Mouse (Mus musculus) CH12.LX (cell line): Measurements from ENCODE around the gene Ampd3. TPM values are rescaled to one million over a fixed set of nuclear protein-coding genes. Genes with fewer than 3 reads are reported as not detected.

Source experiments
- DNase-seq: peaks from one replicate; pipeline ENCODE4 v3.0.0-alpha.2; 2013; ENCODE audit errors: extremely low read depth
- H3K27ac ChIP-seq: 2 replicates; pipeline ENCODE4 v1.5.1; 2012; ENCODE audit warnings: low read depth, mild to moderate bottlenecking, control low read depth, moderate library complexity; ENCODE audit not compliant: insufficient read depth
- H3K27me3 ChIP-seq: replicated peaks from 2 replicates; pipeline ENCODE3; 2012; ENCODE audit warnings: inconsistent platforms
- H3K36me3 ChIP-seq, 2 experiments: replicated peaks in 1 of 2; 2 replicates each; pipeline versions ENCODE3 to v1.6.1; 2012; ENCODE audit warnings: inconsistent platforms in 1 of 2, low read length in 1 of 2, mild to moderate bottlenecking in 1 of 2, mixed read lengths in 1 of 2, moderate library complexity in 1 of 2; ENCODE audit not compliant: control insufficient read depth in 1 of 2, insufficient read depth in 1 of 2
- H3K4me1 ChIP-seq, 2 experiments: 2 replicates each; pipeline ENCODE4 v1.6.1; 2012; ENCODE audit warnings: inconsistent platforms in 1 of 2, moderate library complexity in 1 of 2; ENCODE audit not compliant: insufficient read depth in 2 of 2, control insufficient read depth in 1 of 2
- H3K4me2 ChIP-seq: 2 replicates; pipeline ENCODE4 v1.6.1; 2012; ENCODE audit warnings: low read depth, mild to moderate bottlenecking, control low read depth; ENCODE audit not compliant: poor library complexity, insufficient read depth, severe bottlenecking
- H3K4me3 ChIP-seq, 3 experiments: fragments of 150-350 bp in 1 of 3; sonication (generic) in 1 of 3; replicated peaks in 1 of 3; 2 replicates each; pipeline versions ENCODE3 to v1.5.1; 2011 to 2012; ENCODE audit warnings: low read depth in 2 of 3, low read length in 2 of 3, mild to moderate bottlenecking in 2 of 3, moderate library complexity in 2 of 3, control low read depth in 1 of 3, improper control_type of control experiment in 1 of 3, inconsistent platforms in 1 of 3, mixed read lengths in 1 of 3; ENCODE audit not compliant: poor library complexity in 1 of 3
- H3K79me2 ChIP-seq: replicated peaks from 2 replicates; pipeline ENCODE4 v1.6.1; 2012; ENCODE audit warnings: mild to moderate bottlenecking, moderate library complexity; ENCODE audit not compliant: control insufficient read depth, poor library complexity, insufficient read depth, severe bottlenecking; ENCODE audit errors: extremely low read depth
- H3K9ac ChIP-seq: 2 replicates; pipeline ENCODE4 v1.6.1; 2012; ENCODE audit warnings: low read depth, mild to moderate bottlenecking, control low read depth, moderate library complexity; ENCODE audit not compliant: insufficient read depth
- H3K9me3 ChIP-seq: replicated peaks from 2 replicates; pipeline ENCODE3; 2012; ENCODE audit warnings: low read length, inconsistent platforms, mixed read lengths
- CHD1 ChIP-seq: IDR thresholded peaks from 2 replicates; pipeline ENCODE4 v1.6.1; 2012; ENCODE audit warnings: low read depth, low read length, improper control_type of control experiment, inconsistent platforms
- CHD2 ChIP-seq: IDR thresholded peaks from 2 replicates; pipeline ENCODE4 v1.6.1; 2011; ENCODE audit warnings: low read length, improper control_type of control experiment
- EP300 ChIP-seq: IDR thresholded peaks from 2 replicates; pipeline ENCODE4 v1.6.1; 2011; ENCODE audit warnings: low read length, improper control_type of control experiment
- ETS1 ChIP-seq: conservative IDR thresholded peaks from 2 replicates; pipeline ENCODE4 v1.6.1; 2012; ENCODE audit warnings: low read depth, mild to moderate bottlenecking, inconsistent platforms, low read length, improper control_type of control experiment, moderate library complexity
- HCFC1 ChIP-seq: IDR thresholded peaks from 2 replicates; pipeline ENCODE4 v1.6.1; 2012; ENCODE audit warnings: low read depth, mild to moderate bottlenecking, inconsistent platforms, low read length, improper control_type of control experiment
- IRF4 ChIP-seq: IDR thresholded peaks from 2 replicates; pipeline ENCODE4 v1.6.1; 2014; ENCODE audit warnings: low read depth, mild to moderate bottlenecking, inconsistent platforms, low read length, improper control_type of control experiment
- JUN ChIP-seq: IDR thresholded peaks from 2 replicates; pipeline ENCODE4 v1.6.1; 2011; ENCODE audit warnings: low read depth, mild to moderate bottlenecking, low read length, improper control_type of control experiment, moderate library complexity; ENCODE audit not compliant: insufficient read depth
- MYC ChIP-seq: IDR thresholded peaks from 2 replicates; pipeline ENCODE4 v1.6.1; 2011; ENCODE audit warnings: low read depth, mild to moderate bottlenecking, improper control_type of control experiment, low read length
- NELFE ChIP-seq: IDR thresholded peaks from 2 replicates; pipeline ENCODE4 v1.6.1; 2011; ENCODE audit warnings: low read depth, low read length, improper control_type of control experiment
- NRF1 ChIP-seq: IDR thresholded peaks from 2 replicates; pipeline ENCODE4 v1.6.1; 2014; ENCODE audit warnings: low read depth, mild to moderate bottlenecking, inconsistent platforms, low read length, improper control_type of control experiment, moderate library complexity
- TCF12 ChIP-seq: IDR thresholded peaks from 2 replicates; pipeline ENCODE4 v1.6.1; 2014; ENCODE audit warnings: low read depth, mild to moderate bottlenecking, inconsistent platforms, low read length, improper control_type of control experiment
- USF2 ChIP-seq: conservative IDR thresholded peaks from 2 replicates; pipeline ENCODE4 v1.6.1; 2011; ENCODE audit warnings: low read depth, low read length, improper control_type of control experiment
- ZC3H11A ChIP-seq: IDR thresholded peaks from 2 replicates; pipeline ENCODE4 v1.6.1; 2012; ENCODE audit warnings: low read depth, mild to moderate bottlenecking, inconsistent platforms, low read length, improper control_type of control experiment
- ZMIZ1 ChIP-seq: IDR thresholded peaks from 2 replicates; pipeline ENCODE4 v1.6.1; 2012; ENCODE audit warnings: low read depth, mild to moderate bottlenecking, inconsistent platforms, low read length, improper control_type of control experiment
- dilution Hi-C: fragments of 300-500 bp; cut with MboI; formaldehyde crosslinking; loops from 2 replicates; pipeline ENCODE4 v1.14.3; 2020; ENCODE audit warnings: low sequenced_read_pairs; ENCODE audit not compliant: extremely low pct_unique_long_range_greater_than_20kb, extremely low pct_ligation_motif_present
- in situ Hi-C: fragments of 300-500 bp; cut with MboI; formaldehyde crosslinking; loops from 3 replicates; pipeline ENCODE4 v1.14.3; 2019; ENCODE audit warnings: low sequenced_read_pairs, low pct_ligation_motif_present, low pct_unique_long_range_greater_than_20kb, mixed read lengths
- polyA plus RNA-seq: library from polyadenylated mRNA; unstranded; fragments of >175 nt; gene quantifications from 2 replicates; pipeline ENCODE4 v1.2.1, GENCODE M21; 2012; ENCODE audit warnings: low read depth; ENCODE audit not compliant: insufficient read length
- total RNA-seq, 2 experiments: library from RNA; depleted of rRNA; stranded (reverse); fragments of 300-350 nt in 1 of 2; fragments of >200 nt in 1 of 2; gene quantifications; 2 replicates each; pipeline ENCODE4 v1.2.3; 2012 to 2014

The Ampd3 gene
- total and polyA plus RNA-seq, 3 experiments: 0.08 to 0.84 (median 0.30) TPM

DNA sequence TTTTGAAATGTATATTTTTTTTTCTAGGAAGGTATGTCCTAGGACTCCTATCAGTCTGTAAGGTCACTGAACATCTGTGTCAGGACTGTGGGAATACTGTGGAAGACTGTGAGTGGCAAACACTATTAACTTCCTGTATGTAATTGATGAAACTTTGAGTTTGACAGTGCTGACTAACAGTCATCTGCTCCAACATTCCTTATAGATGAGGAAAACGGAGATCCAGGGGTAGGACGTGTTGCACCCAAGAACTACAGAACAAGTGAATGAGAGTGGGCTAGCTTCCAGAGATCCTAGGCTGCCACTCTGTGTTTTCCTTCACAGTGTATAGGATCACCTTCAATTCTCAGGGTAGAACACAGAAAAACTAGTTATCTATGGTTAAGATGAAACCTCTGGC lies 79.3 kb downstream of the Ampd3 start:
- no peak overlapping the region for H3K27ac ChIP-seq
- H3K27me3 ChIP-seq: no peaks in the 10 kb centered on the region
- no peak for DNase-seq
- H3K4me1 ChIP-seq: peaks cover 3 to 7% of the 10 kb centered on the region in 2 experiments
- H3K4me3 ChIP-seq: no peak overlapping the region
- no peak overlapping the region for H3K9ac ChIP-seq
- no peak overlapping the region for H3K4me2 ChIP-seq
- dilution Hi-C loops (no loop called here), in situ Hi-C loops (no loop called here)
- no peaks in the 10 kb centered on the region for H3K36me3 ChIP-seq
- H3K79me2 ChIP-seq: peaks cover 3% of the 10 kb centered on the region
- H3K9me3 ChIP-seq: peaks cover 2% of the 10 kb centered on the region
- TF ChIP-seq NELFE (no peak), CHD1 (no peak)

DNA sequence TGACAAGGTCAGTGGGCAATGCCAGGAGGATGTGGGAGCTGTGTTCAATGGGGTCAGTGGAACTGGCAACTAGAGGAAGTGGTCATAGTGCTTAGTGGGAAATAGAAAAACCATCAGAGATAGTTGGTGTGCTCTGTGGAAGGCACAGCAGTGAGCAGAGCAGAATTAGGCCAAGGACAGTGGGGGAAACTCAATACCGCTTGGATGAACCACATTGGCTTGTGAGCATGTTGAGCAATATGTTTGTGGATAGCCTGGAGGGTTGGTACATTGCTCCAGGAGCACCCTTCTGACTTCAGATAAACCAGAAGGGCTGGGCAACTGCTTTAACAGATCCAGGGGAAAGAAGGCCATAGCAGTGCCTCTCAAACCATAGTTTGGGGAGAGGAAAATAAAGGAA lies 80.4 kb downstream of the Ampd3 start:
- TF ChIP-seq NRF1 (no peak), IRF4 (no peak), CHD2 (no peak), EP300 (no peak), ZC3H11A (no peak), MYC (no peak), ZMIZ1 (no peak), TCF12 (no peak), USF2 (no peak), HCFC1 (no peak), ETS1 (no peak), JUN (no peak)
- Histone ChIP-seq H3K27me3 (no peaks in the 10 kb centered on the region), H3K9me3 (peaks cover 2% of the 10 kb centered on the region), H3K4me1 (no peaks in the 10 kb centered on the region; a peak in 1 of 4 replicates), H3K27ac (no peak overlapping the region), H3K36me3 (no peaks in the 10 kb centered on the region), H3K9ac (no peak overlapping the region), H3K4me3 (no peak overlapping the region), H3K79me2 (peaks cover 1% of the 10 kb centered on the region), H3K4me2 (no peak overlapping the region)
- in situ Hi-C loops: no loop called here
- dilution Hi-C loops: no loop called here
- no peak for DNase-seq
